Mouse (Mus musculus) lung, adult 2 months (tissue): ENCODE results near the gene Unc13a. TPM values are rescaled to one million over a fixed set of nuclear protein-coding genes. Genes with fewer than 3 reads are reported as not detected.

Experiments
- DNase-seq: peaks from one replicate; pipeline ENCODE4 v3.0.0; 2022
- H3K4me1 ChIP-seq: fragments of 200-500 bp; 2 replicates; pipeline ENCODE4 v1.6.1; 2011; ENCODE audit warnings: low read length; ENCODE audit not compliant: control insufficient read depth, insufficient read depth
- H3K4me3 ChIP-seq: fragments of 200-500 bp; replicated peaks from 2 replicates; pipeline ENCODE3; 2011; ENCODE audit warnings: low read depth, mild to moderate bottlenecking, control low read depth, low read length; ENCODE audit errors: extremely low read depth
- CTCF ChIP-seq: fragments of 200-500 bp; IDR thresholded peaks from 2 replicates; pipeline ENCODE4 v1.5.1; 2011; ENCODE audit warnings: mild to moderate bottlenecking, low read length, control low read depth; ENCODE audit not compliant: insufficient read depth
- POLR2A ChIP-seq: fragments of 200-500 bp; IDR thresholded peaks from 2 replicates; pipeline ENCODE4 v1.6.1; 2011; ENCODE audit warnings: low read depth, mild to moderate bottlenecking, control low read depth, low read length, borderline replicate concordance; ENCODE audit errors: extremely low read depth
- WGBS: fragments of 180-500 bp; shearing (Covaris S2); methylation state at CpG from one replicate; pipeline ENCODE4 v1.1.7; 2018; 5-methylcytosine and 5-hydroxymethylcytosine counted together
- polyA plus RNA-seq: library from polyadenylated mRNA; depleted of rRNA; stranded (reverse); fragments of >200 nt; gene quantifications from 2 replicates; pipeline ENCODE4 v1.2.3, GENCODE M21; 2012; rRNA removed

The Unc13a gene
- polyA plus RNA-seq: 0.25 and 0.32 TPM in 2 replicates

- Histone ChIP-seq H3K4me1 (peaks cover 3% of the 10 kb centered on the region; the same call in 1 of the 2 replicates), H3K4me3 (peak within 1 kb of the TSS; percentile 50)
- TF ChIP-seq POLR2A (peak; percentile 35; the same call in 1 of the 2 replicates), CTCF (no peak)
- WGBS: under 1% methylated on average over 42 of the region's 42 CpGs
- DNase-seq: peak; percentile 90
Measured at GRCm38 (mm10) chr8:71671549-71671965, at the start of gene Unc13a. Gene Unc13a, minus strand, starts transcription at chr8:71671757.

GRCm38 (mm10) chr8:71719928-71720457 lies 48.4 kb upstream of the Unc13a start:
- WGBS: 49% methylated on average over 7 of the region's 7 CpGs

GRCm38 (mm10) chr8:71719218-71719617 lies 47.7 kb upstream of the Unc13a start:
- TF ChIP-seq CTCF (no peak), POLR2A (no peak)
- H3K4me3 ChIP-seq: no peak overlapping the region
- H3K4me1 ChIP-seq: no peaks in the 10 kb centered on the region
- WGBS: 39% methylated on average over 4 of the region's 4 CpGs
- DNase-seq: no peak

More at GRCm38 (mm10) chr8:71719928-71720457, 48.4 kb upstream of the Unc13a start:
- DNase-seq: no peak
- TF ChIP-seq POLR2A: no peak
- TF ChIP-seq CTCF: no peak
- H3K4me3 ChIP-seq: no peak overlapping the region
- H3K4me1 ChIP-seq: no peaks in the 10 kb centered on the region

- DNase-seq: no peak
- Histone ChIP-seq H3K4me1 (no peaks in the 10 kb centered on the region), H3K4me3 (no peak overlapping the region)
- 42% methylated on average over 3 of the region's 3 CpGs for WGBS
- TF ChIP-seq POLR2A (no peak), CTCF (no peak)
Measured at GRCm38 (mm10) chr8:71718252-71718651, 46.7 kb upstream of the Unc13a start.

- no peak for DNase-seq
- TF ChIP-seq CTCF: no peak
- no peak for TF ChIP-seq POLR2A
- Histone ChIP-seq H3K4me1 (no peaks in the 10 kb centered on the region), H3K4me3 (no peak overlapping the region)
- 65% methylated on average over 12 of the region's 12 CpGs for WGBS
Measured at GRCm38 (mm10) chr8:71717096-71717495, 45.5 kb upstream of the Unc13a start.

GRCm38 (mm10) chr8:71716561-71717053 lies 45.0 kb upstream of the Unc13a start:
- H3K4me3 ChIP-seq: no peak overlapping the region
- no peak for TF ChIP-seq POLR2A
- TF ChIP-seq CTCF: no peak
- 80% methylated on average over 13 of the region's 13 CpGs for WGBS
- H3K4me1 ChIP-seq: no peaks in the 10 kb centered on the region
- DNase-seq: no peak

- no peak overlapping the region for H3K4me3 ChIP-seq
- DNase-seq: no peak
- WGBS: 37% methylated on average over 8 of the region's 8 CpGs
- H3K4me1 ChIP-seq: no peaks in the 10 kb centered on the region
- TF ChIP-seq CTCF (no peak), POLR2A (no peak)
Measured at GRCm38 (mm10) chr8:71715531-71715930, 44.0 kb upstream of the Unc13a start.

- no peak for TF ChIP-seq CTCF
- no peak for TF ChIP-seq POLR2A
- H3K4me1 ChIP-seq: no peaks in the 10 kb centered on the region
- WGBS: 77% methylated on average over 2 of the region's 2 CpGs
Measured at GRCm38 (mm10) chr8:71711574-71711973, 40.0 kb upstream of the Unc13a start.

GRCm38 (mm10) chr8:71709800-71710446 lies 38.4 kb upstream of the Unc13a start:
- WGBS: 31% methylated on average over 25 of the region's 25 CpGs
- Histone ChIP-seq H3K4me1 (no peaks in the 10 kb centered on the region), H3K4me3 (no peak overlapping the region)
- peak; percentile 82 for DNase-seq
- TF ChIP-seq CTCF (peak; percentile 88), POLR2A (no peak)

More at GRCm38 (mm10) chr8:71711574-71711973, 40.0 kb upstream of the Unc13a start:
- no peak overlapping the region for H3K4me3 ChIP-seq
- DNase-seq: no peak

GRCm38 (mm10) chr8:71709134-71709799 lies 37.7 kb upstream of the Unc13a start:
- TF ChIP-seq POLR2A: no peak
- TF ChIP-seq CTCF: no peak
- 43% methylated on average over 25 of the region's 25 CpGs for WGBS
- DNase-seq: no peak
- no peaks in the 10 kb centered on the region for H3K4me1 ChIP-seq
- H3K4me3 ChIP-seq: no peak overlapping the region
